Mouse (Mus musculus): ENCODE data around the gene Mfn1.

DNA sequence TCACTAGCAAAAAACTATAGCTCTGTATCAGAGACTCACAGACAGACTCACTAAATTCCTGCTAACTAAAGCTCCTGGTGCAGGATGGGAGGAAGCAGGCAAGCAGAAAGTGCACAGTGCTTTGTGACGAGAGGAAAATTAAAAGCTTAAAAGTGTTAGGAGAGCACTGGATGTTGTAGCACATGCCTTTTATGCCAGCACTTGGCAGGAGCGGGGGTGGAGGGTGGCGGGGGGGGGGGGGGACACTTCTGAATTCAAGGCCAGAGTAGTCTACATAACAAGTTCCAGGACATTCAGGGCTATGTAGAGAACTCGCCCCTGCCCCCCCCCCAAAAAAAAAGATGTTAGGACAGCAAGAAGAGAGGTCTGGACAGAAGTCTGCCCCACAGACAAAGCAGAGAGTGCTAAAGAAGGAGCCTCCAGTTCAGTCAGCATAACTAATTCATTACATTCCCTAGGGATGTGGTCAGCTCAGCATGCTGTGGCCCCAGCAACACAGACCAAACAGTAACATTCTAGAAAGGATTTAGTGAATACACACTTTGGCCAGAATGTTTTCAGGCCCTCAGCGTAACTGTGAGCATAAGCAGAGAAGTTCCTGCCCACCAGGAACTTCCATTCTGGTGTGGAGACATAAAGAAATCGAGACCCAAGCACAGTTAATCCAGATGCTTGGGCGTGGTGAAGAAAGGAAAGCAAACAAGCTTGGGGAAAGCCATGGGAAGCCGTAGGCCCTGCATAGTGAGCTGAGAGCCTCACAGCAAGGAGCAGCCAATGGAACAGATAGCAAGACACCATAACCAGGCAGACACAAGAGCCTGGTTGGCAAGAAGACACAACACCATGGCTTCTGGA lies 33.2 kb upstream of the Mfn1 start:
- TF ChIP-seq CTCF (IDR thresholded peaks at IDR 0.05; ENCODE audit: control insufficient read depth, insufficient read depth, insufficient replicate concordance, low read depth, low read length) (no peak), POLR2A (IDR thresholded peaks at IDR 0.05; ENCODE audit: control insufficient read depth, low read depth, low read length) (no peak)
